Mouse (Mus musculus) WW6 (cell line): ENCODE measurements around the gene Msl1.
A peak's percentile ranks its signal among the peaks of the same experiment; 100 is the strongest.

ENCODE experiments used
- DNase-seq: peaks from one replicate; pipeline ENCODE4 v3.0.0-alpha.2; 2013; ENCODE audit warnings: low read depth, low spot score

The Msl1 gene

DNA sequence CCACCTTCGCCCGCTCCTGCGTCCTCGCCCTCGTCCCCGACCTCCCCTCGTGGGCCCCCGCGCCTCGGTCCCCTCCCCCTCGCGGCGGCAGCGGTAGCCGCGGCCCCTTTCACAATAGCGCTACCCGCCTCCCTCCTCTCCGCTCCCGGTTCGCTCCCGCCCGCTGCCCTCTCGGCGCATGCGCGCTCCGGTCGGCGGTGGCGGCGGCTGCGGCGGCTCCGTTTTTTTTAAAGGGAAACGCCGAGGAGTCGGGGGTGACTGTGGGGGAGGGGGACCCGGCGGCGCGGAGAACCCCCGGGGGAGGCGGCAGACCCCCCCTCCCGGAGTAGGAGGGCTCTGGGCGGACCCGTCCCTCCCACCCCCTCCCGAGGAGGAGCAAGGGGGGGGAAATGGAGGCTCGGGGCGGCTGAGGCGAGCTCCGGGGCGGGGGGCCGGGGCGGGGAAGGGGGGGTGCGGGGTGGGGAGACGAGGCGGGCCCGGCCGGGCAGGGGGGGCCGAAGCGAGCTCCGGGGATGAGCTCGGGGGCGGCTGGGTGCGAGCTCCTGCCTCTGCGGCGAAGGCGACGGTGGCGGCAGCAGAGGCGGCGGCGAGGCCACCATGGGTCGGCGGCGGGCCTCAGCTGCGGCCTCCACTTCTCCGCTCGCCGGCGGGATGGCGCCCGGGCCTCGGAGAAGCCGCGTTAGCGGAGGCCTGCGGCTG is at the start of gene Msl1:
TSS of gene Msl1 (plus strand) at position 502 of the 699 bp plus-strand sequence.
- DNase-seq: no peak

GRCm38 (mm10) chr11:98745932-98746853 is 49.1 kb upstream of the Msl1 start:
- no peak for DNase-seq

DNA sequence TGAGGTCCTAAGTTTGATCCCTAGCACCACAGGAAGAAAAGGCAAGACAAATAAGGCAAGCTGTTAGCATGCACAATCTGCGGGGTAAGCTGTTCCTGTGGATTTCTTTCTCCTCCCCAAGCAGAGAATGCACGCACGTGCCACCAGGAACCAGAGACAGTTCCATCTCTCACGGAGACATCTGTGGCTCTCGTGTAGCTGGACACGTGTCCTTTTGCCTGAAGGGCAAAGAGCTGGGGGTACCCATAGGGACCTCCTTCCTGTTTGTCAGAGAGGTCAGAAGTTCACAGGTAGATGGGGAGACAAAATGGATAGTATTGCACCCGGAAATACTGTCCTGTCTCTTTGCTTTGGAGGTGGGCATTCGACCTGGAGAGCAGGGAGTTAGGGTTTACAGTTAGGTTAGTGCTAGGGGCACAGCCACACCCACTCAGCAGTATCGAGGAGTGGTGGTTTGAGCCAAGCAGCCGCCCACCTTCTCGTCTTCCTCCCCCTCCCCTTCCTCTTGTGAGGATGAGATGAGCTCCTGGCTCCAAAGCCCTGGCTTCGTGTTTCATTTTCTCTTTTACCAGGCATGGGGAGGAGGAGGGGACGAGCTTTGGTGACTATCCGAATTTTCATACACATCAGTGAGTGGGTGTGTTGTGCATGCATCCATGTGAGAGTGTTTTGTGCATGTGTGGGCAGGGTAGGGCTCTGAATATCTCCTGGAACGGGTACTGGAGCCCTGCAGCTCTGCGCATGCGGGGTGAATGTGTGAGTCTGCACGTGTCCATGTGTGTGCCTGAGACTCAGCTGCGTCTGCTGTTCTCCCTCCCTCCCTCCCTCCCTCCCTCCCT is 48.2 kb upstream of the Msl1 start:
- no peak for DNase-seq

DNA sequence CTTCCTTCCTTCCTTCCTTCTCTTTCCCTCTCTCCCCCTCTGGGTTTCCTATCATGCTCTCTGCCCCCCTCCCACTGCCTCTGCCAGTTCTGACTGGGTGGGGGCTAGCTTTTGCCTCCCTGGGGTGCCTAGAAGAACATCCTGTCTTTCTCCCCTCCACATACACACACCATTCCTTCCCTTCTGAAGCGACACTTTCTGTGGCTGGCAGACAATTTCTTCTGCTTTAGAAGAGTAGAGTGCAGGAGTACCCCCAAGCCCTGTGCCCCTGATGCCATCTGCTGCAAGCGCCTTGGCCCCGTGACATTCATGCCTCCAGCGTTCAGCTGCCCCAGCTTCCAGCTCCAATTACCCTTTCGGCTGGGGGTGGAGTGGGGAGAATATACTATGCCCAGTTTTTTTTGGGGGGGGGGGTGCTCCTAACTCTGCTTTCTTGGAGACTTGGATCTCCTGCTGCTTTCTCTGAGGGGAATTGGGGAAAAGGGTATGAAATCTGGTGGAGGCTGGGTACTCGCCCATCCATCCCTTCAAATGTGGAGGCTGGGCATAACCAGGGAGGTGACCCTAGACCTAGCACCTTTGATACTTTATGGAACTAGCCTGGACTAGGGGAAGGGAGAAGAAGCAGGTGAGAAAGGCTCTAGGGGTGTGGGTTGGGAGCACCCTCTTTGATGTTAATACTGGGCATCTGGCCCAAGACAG is 47.4 kb upstream of the Msl1 start:
- no peak for DNase-seq

GRCm38 (mm10) chr11:98748506-98749416 is 46.6 kb upstream of the Msl1 start:
- no peak for DNase-seq

GRCm38 (mm10) chr11:98749716-98750115 is 45.6 kb upstream of the Msl1 start:
- DNase-seq: no peak

- DNase-seq: no peak
These were observed 44.7 kb upstream of the Msl1 start for GRCm38 (mm10) chr11:98750351-98751201.

GRCm38 (mm10) chr11:98751221-98751782 is 44.0 kb upstream of the Msl1 start:
- DNase-seq: no peak

DNA sequence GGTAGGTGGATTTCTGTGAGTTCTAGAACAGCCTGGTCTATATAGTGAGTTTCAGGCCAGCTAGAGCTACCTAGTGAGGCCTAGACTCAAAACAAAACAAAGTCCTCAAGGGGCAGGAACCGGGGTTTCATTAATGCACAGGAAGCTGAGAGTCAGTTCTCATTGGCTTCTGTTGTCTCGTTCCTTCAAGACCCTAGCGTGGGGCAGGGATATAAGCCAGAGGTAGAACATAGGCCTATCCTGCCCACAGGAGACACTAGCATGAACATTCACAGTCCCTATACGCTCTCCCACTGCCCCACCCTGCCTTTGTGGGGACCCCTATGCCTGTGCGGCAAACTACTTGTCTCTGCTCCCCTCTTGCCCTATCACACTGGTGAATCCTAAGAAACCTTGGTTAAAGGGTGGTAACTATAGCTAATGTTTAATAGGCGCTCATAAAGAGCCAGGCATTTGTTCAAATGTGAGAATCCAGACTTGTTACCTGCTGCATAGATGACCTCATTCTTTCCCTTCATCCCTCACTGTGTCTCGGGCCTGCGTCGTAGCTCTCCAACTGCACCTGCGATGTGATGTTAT is 42.7 kb upstream of the Msl1 start:
- DNase-seq: no peak

- no peak for DNase-seq
These were observed 42.1 kb upstream of the Msl1 start for GRCm38 (mm10) chr11:98753264-98753663.

- DNase-seq: no peak
These were observed 41.1 kb upstream of the Msl1 start for GRCm38 (mm10) chr11:98754151-98754620.

DNA sequence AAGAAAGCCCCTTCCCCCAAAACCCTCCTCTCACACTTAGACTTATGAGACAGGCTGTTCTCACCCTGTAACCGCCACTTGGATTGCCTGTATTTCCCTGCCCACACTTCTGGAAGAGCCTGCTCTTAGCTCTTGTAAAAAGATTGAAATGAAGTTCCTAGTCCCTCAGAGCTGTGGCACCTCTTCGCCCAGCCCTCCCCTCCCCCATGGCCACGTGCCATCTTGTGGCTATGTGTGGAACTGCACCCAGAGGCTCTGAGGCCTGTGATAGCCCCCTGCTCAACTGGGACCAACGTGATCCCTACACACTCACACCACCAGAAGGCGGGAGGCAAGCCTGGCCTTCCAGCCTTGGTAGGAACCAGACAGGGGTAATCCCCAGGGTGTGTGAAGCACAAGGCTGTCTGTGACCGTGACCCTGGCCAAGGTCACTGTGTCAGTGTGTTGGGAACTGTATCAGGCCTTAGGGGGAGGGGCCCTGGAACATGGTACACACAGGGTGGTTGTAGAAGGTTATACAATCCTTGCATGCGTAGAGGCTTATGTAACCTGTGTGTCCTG is 40.6 kb upstream of the Msl1 start:
- peak; percentile 89 for DNase-seq

DNA sequence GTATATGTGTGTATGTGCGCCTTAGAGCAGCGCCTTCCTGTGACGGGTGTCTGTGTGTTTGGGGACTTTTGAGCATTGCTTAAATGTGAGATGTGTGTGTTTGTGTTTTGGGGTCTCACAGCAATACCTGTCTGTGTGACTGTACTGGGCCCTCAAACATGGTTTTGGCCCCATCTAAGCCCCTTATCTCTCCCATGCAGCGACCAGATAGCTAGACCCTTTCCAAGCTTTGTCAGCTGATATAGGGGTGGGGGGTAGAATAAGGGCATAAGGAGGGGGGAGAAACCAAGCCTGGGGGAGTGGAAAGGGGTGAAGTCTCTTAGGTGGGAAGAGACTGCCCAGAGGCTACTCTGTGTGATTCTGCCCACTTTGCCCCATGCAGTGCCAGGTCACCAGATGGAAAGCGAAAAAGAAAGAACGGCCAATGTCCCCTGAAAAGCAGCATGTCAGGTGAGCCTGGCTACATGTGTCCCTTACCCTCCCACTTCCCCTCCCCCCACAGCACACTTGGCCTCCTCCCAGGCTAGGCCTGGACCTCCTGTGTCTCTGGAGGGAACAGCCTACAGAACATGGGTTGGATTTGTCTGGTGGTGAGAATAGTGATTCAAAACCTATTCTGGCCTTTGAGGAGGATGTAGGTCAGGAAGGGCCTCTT is 39.5 kb upstream of the Msl1 start:
- no peak for DNase-seq

DNA sequence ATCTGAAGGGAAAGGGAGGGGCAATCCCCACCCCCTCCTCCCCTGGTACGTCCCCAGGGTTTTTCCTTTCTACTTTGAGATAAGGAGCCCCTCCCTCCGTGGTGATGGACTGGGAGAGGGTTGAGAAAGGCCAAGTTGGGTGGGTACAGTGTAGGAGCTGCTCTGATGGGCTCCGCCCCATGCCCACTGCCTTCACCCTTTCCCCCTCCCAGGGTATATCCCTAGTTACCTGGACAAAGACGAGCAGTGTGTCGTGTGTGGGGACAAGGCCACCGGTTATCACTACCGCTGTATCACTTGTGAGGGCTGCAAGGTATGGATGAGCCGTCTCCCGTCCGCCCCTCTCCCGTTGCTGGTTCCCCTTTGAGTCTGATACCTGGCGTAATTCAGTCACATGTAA is 38.6 kb upstream of the Msl1 start:
- DNase-seq: no peak

GRCm38 (mm10) chr11:98761939-98762338 is 33.4 kb upstream of the Msl1 start:
- DNase-seq: no peak

- DNase-seq: no peak
These were observed 32.4 kb upstream of the Msl1 start for GRCm38 (mm10) chr11:98762756-98763501.

DNA sequence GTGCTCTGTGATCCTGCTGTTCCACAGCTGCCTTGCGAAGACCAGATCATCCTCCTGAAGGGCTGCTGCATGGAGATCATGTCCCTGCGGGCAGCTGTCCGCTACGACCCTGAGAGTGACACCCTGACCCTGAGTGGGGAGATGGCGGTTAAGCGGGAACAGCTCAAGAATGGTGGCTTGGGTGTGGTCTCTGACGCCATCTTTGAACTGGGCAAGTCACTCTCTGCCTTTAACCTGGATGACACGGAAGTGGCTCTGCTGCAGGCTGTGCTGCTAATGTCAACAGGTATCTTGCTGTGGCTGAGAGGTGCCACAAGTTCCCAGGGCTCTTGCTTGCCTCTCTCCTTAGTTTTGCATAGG is 31.8 kb upstream of the Msl1 start:
- DNase-seq: no peak
